Mouse (Mus musculus) neural tube, embryonic 10.5 days (tissue): Measurements from ENCODE around the gene Jhy.

Experiments used
- DNase-seq: peaks from one replicate; pipeline ENCODE4 v3.0.0-alpha.2; 2017; ENCODE audit warnings: low spot score; ENCODE audit errors: extremely low spot score

Gene Jhy

GRCm38 (mm10) chr9:40859196-40859595 is 104.7 kb downstream of the Jhy start:
- DNase-seq = peak; percentile 28

GRCm38 (mm10) chr9:40858461-40859160 is 105.3 kb downstream of the Jhy start:
- peak; percentile 37 for DNase-seq

- DNase-seq = no peak
Observed at GRCm38 (mm10) chr9:40851515-40851914, 112.4 kb downstream of the Jhy start.
